Mouse (Mus musculus): ENCODE measurements around the gene Arhgap22. TPM values are rescaled to one million over a fixed set of nuclear protein-coding genes. Genes with fewer than 3 reads are reported as not detected.

Gene Arhgap22
- 1 to 10 TPM; 5.5 to 8.9 TPM for total RNA-seq (2021)
- 7.2 and 9.5 TPM in 2 replicates for polyA plus RNA-seq (2012; rRNA removed)
- long read RNA-seq, partial matches to known transcripts = 2 of 14 reads
- long read RNA-seq, other reads (novel, unspliced or antisense) = 12 of 14 reads

DNA sequence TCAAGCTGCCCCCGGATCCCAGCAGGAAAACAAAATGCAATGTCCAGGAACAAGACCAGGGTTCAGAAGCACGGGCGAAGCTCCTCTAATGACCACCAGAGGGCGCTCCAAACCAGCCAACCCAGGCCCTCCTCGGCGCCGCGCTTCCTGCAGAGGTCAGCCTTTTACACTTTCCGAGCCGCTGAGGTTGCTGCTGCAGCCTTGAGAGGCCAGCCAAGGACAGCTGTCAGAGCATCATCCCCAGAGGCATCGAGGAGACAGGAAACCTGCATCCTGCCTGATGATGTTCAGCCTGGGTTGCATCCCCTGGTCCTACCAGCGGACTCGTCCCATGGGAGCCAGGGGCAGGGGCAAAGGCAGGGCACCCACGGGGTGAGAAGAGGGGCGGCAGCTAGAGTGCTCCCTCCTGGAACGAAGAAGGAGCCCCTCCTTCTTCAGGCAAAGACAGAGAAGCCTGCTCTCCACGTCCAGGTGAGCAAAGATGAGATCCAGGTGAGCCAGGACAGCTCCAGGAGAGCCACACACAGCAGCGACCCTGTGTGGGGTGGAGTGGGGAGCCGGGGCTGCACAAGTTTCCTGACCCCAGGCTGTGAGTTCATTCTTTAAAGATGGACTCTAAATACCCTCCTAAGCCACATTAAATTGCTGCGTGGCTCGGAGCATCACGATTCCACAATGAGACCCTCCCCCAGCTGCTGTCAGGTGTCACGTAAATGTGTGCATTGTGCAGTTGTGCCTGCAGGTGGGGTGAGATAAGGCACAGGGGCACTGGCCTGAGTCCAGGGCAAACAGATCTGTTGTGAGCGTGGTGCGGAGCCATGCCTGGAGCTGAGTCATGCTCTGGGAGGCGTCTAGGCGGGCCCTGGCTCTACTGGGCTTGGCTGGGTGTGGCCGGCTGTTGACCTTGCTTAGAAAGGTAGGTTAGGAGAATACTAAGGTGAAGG is at the start of gene Arhgap22:
Gene Arhgap22 (plus strand): TSS at position 204 of the 944 bp plus-strand sequence.
- DNase-seq = peak; percentile 86

DNA sequence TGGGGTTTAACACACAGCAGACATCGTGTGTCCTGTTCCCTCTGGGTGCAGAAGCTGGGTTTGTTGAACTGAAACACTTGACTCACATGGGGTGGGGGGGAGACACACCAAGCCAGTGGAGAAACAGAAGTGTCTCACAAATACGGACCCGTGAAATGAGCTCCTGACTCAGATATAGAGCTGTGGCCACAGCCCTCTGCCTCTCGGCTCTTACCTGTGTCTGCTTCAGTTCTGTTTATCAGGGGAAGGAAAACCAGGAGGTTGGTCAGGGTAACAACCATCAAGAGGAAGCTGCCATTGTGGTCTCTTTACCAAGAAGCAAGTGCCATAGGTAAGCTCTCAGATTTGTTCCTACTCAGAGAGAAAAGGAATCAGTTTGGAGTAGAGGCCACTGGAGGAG is 45.1 kb upstream of the Arhgap22 start:
- no peak for DNase-seq

DNA sequence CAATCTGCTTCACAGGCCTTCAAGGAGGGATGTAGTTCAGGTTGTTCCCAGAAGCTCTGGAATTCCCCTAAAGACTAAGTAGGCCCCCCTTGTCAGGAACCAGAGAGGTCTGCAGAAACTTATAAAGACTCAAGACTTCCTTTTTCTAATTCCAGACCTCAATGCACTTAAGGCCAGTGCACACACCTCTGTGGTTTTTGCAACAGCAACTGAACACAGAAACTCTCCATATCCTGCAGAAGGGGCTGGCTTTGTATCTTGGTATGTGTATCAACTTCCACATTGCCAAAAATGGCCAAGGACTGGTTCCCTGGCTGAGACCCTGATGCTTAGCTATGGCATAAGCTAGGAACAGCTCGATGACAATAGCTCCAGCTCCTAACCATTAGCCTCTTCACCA is 41.9 kb upstream of the Arhgap22 start:
- DNase-seq = no peak

DNA sequence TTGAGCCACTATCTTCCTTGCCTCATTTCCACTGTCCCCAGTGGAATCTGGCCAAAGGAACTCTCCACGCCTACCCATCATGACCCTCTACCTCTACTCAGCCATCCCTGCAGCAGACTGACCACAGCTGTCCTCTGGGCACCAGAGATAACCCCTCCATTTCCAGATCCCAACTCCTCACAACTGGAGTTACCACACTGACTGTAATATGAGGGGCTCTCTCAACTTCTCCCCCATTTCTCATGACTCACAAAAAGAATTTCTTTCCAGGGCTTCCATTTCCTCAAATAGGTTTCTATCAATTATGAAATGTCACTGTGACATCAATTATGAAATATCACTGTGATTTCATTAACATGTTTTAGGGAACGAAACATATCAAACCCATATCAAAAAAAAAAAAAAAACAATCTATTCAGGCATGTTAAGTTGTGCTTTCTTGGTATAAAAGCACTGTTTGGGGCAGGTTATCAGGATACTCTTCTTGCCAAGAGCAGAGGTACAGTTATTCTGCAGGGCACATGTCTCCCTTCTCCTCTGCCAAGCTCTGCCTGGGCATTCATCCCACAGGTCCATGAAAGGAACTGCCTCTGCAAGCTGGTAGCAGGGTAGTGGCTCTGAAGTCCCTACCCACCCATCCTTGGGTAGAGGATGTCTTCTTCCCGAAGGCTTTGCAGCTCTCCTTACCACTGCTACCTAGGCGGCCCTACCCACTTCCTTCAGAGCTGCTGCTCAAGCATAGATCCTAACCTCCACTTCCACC is 38.6 kb upstream of the Arhgap22 start:
- DNase-seq = no peak

DNA sequence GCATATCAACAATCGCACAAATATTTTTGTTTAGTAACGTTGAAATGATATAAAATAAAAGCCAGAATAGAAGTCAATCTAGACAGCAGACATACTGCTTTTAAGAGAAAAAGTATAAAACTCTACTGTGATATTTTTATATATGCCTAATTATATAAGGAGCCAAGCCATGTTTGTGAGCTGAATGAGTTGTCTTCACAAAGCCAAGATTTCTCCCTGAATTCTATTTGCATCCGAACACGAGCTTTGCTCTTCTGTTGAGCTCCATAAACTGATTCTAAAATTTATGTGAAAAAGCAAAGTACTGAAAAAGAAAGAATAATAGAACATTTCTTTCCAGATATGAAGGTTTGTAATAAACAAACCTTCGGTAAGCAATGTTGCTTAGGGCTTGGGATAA is 33.7 kb upstream of the Arhgap22 start:
- no peak for DNase-seq

DNA sequence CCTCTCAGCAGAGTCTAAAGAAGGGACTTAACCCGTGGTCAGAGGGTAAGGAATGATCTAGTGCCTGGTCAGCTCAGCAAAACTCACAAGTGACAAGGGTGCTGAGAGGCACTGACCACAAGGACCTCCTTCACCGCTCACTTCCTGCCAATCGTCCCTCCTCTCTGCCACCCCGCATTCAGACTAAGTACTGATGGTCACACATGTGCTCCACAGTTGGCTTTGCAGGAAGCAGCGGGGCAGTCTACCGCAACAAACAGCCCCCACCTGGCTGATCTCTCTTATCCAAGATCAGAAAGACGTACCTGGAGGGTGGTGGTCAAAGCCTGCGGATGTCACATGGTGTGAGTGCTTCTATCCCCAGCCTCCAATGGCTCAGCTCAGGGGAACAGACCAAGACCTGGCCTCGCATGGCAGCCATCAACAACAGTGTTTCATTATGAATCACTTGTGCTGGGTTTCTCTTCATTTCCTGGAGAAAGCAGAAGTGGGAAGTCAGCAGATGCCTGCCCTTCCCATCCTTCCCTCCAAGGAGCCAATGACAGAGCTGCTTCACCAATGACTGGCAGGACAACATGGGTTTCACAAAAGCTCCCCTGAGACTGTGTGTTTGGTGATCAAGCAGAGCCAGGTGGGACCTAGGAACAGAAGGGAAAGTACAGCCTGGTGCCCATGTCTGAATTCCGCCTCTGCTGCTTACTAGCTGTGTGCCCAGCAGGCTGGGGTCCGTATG is 28.6 kb upstream of the Arhgap22 start, which contains the start of gene Wdfy4:
Gene Wdfy4 (minus strand): TSS at position 441 of the 733 bp plus-strand sequence.
- peak; percentile 7 for DNase-seq

DNA sequence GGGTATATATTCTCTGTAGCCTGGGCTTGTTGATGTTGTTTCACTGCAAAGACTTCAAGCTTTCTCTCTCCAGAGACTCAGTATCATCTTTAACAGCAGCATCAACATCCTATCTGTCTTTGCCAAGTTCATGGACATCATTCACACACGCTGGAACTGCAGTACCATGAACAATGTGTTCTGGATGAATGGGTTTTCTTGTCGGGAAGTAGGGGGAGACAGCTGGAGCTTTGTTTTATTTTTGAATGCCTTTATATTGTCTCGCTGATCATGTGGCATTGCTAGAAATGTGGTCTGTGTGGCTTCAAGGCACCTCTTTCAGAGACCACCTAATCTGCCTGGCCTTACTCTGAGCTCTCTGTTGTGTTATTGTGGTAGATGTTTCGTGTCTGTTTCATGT is 26.6 kb upstream of the Arhgap22 start:
- DNase-seq = no peak

DNA sequence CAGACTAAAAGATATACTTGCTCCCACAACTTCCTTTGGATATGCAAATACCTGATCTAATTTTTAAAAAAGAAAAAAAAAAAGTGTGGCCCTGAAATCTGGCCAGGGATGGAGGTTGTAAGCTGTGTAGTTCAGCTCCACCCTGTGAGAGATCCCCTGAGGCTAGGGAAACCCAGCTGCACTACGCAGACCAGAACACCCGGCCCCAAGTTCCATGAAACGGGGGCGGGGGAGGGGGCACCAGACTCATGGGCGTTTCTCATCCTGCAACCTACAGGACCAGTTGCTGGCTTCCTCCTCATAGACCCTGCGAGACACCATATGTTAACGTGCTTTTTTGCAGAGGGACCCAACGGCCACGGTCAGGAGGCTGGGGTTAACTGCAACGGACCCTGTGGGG is 24.6 kb upstream of the Arhgap22 start:
- no peak for DNase-seq

DNA sequence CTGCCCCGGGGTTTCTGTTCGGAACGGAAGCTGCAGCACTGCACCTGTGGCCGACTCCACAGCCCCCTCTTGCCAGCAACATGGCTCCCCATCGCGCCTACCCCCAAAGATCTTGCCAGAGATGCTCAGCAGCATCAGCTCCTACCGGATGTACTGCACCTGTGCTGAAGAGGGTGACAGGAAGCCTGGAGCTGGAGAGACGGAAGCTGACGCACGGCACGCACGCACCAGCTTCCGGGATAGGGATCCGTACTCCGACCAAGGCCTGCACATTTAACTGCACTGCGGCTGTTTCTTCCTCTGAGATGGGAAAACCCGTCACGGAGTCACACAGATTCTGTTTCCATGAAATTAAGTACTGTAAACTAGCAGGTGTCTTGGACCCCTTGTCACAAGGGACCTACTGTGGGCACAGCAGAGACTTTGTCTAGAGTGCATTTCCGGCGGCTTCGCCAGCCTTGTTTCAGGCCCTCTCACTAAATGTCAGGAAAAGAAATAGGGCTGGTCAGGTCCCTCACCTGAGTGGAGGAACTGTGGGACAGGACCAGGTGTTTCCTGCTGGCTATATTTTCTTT is 23.9 kb upstream of the Arhgap22 start:
- DNase-seq = no peak

DNA sequence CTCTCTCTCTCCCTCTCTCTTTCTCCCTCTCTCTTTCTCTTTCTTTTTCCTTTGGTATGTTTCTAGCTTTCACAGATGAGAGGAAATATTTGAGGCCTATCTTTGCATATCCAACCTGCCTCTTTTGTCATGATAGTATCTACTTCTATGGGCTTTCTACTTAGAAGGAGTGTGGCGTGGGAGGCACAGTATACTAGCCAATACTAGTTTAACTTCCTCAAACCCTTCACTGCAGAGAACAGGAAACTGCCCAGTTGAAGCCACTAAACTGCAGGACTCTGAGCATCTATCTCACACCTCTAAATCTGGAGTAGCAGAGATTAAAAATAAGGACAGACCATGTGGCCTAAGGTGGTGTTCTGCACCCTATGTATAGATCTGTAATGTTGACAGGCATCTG is 23.2 kb upstream of the Arhgap22 start:
- no peak for DNase-seq

DNA sequence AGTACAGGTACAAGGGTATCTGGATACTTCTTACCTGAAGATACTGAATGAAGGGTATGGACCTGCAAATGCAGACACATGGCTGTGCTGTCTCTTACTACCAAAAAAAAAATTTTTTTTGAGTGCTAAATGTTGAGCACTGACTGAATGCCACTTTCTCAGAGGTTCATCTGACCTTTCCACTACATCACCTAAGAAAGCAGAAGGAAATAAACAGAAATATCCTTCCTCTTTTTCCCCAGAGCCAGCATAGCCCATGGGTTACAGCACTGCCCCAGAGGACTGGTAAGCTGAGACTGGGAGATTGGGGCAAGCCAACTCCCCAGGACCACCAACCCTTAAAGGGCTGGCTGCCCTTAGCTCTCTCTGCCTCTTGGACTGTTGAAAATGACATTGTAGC is 20.1 kb upstream of the Arhgap22 start:
- DNase-seq = no peak

DNA sequence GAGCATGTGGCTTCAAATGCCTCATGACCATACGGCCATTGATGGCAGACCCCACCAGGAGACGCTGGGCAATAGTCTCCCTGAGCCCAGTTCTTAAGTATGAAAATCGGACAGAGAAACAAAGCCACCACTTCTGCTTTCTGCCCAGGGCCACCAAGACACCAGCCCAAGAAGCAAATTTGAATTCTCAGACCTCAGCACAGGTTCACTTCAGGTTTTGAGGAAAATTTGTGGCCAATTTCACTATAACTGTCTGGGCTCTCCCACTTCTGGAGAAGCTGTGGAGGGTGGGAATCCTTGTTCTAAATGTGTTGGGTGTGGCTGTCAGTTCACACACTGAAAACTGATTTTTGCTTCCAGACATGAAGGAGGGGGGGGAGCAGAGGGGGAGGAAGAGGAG is 19.6 kb upstream of the Arhgap22 start:
- no peak for DNase-seq

DNA sequence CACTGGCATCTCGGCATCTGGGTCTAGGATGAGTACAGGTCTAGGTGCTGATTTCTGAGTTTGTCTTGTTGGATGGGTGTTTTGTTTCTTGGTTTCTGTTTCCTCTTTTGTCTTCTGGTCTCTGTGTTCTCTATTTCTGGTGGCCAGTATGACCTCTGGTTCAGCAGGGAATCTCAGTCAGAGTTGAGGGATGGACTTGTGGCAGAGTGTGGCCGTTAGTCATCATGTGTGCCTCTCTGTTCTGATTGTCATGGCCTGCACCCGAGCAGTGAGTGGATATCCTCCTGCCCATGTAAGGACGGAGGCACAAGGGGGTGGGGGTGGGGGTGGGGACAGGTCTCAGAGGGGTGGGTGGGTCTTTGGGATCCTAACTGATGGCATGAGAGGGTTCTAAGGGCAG is 11.7 kb upstream of the Arhgap22 start:
- no peak for DNase-seq

DNA sequence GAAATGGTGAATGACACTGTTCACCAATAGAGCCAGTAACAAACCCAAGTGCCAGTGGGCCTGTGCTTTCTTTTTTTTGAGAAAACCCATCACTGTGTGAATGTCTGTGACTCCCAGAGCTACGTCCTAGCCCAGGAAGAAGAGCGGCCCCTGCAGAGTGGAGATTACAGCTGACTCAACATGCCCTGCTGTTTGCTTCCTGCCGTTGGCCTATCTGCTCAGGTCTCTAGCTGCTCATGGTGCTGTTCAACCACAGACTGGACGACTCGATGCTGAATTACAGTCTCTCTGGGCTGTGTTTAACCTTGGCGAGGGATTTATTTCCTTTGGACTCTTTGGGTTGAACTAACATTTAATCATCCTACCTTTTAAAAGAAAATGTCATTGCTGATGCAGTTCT is 10.9 kb upstream of the Arhgap22 start:
- no peak for DNase-seq

DNA sequence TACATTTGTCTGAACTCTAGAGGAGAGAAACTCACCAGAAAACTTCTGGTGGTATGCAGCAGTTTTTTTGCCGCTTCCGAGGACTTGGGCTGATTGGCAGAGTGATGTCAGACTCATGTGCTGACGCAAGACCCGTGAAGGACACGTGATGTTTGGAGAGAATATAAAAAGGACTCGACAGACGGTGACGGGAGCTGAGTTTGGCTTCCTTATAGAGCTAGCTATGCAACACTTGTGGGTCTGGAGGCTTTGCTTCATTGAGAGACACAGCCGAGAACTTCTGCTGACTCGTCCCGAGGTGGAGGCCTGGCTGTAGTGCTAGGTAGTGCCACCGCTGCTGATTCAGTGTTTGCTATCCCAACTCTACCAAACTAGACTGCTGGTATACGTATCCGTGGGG is 10.0 kb upstream of the Arhgap22 start:
- no peak for DNase-seq

DNA sequence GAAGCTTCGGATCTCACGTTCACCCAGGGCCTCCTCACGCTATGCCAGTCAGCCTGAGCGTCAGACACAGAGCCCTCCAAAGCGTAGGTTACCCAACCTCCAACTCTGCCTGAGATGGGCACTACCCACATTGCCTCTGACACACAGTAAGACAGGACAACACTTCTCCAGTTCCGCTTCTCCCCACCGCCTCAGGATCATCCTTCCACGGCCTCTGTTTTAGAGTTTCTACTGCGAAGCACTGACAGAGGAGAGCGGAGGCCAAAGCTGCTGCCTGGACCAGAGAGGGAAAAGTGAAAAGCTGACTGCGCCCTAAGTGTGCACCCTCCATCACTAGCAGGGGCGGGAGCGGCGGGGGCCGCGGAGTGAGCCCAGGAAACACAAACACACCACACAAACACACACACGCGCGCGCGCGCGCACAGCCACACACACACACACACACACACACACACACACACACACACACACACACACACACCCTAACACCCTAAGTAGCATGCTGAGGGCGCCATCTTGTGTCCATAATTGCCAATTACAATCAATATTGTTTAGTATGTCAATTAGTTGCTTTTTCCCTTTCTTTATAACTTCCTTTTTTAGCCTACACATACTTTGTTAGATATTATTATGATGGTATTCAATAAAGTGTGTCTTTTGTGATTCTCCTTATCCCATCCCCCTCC is 8.4 kb upstream of the Arhgap22 start:
- DNase-seq = no peak

DNA sequence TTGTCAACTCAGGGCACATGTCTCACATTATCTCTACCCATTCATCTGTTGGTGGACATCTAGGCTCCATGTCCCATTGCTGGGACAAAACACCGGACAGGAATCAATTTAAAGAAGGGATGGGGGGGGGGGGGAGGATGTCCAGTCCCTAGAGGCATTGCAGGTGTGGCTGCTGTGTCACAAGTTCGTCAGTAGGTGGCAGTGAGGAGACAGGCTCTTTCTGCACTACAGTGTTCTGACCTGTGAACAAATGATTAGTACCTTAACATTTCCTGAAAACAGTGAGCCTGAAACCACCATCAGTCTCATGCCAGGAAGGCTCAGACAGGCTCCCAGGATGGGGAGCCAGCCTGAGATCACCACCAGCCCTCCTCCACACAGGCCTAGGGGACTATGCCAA is 6.8 kb upstream of the Arhgap22 start:
- no peak for DNase-seq

DNA sequence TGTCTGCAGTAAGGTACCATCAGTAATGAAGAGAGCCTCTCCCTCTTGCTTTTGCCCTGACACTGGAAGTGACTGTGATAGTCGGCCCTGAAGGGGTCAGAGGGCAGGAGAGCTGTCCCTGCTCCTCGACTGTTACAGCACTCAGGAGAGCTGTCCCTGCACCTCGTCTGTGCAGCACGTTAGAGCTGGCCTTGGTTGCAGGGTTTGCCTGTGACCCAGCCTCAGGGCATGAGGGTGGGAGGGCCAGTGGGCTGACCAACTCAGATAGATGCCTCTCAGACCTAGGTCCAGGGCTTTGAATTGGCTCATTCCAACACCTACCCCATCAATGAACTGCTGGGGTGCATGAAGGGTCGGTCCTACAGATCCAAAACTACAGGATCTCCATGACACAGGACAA is 5.5 kb upstream of the Arhgap22 start:
- DNase-seq = no peak

DNA sequence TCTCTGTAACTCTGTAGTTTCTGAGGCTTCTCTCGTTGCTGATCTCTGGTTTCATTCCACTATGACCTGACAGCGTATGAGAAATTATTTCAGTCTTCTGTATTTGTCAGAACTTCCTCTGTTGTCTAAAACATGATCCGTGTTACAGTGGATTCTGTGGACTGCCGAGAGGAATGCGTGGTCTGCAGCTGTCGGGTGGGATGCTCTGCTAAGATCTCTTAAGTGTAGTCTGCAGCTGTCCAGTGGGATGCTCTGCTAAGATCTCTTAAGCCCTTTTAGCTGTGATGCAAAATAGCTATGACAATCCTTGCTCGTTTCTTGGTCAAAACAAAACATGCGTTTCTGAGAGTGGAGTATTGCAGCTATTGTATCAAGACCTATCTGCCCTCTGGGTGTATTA is 3.0 kb upstream of the Arhgap22 start:
- no peak for DNase-seq

DNA sequence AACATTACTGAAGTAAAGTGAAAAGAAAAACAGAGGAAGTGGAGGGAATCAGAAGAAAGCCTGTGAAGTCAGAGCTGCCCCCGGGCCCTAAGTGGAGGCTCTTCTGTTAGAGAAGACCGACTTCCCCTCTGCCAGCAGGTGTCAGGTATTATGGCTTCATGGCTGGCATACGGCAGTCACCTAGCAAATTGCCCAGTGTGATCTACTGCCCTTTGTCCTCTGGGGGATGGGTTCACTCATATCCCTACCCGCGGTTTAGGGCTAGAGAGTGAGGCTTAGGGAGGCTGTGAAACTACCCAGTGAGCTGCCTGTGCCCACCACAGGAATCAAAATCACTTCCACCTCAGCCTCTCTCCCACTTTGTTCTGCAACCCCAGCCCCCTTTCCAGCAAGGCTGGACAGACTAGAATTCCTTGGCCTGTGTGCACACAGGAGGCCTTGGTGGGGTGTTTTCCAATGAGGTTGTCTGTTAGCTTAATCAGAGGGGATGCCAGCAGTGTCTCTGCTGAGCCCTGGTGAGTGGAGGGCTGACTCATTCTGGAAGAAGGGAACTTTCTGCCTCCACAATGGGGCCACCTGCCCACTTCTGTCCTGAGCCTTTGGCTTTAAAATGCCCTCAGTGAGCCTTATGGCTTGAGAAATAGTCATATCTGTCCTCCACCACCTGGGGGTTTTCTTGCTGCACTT is 1.4 kb upstream of the Arhgap22 start:
- no peak for DNase-seq

DNA sequence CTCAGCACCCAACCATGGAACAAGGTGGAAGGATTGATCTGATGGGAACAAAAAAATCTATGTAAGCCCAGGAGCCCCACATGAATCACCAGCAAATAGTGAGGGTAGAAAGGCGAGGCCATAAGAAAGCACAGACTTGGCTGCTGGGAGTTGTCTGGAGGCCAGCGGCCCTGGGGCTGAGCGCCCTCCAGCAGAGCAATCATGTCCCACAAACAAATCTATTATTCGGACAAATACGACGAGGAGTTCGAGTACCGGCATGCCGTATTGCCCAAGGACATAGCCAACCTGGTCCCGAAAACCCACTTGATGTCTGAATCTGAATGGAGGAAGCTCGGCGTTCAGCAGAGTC is 892 bp upstream of the Arhgap22 start:
- no peak for DNase-seq
